Mouse (Mus musculus): ENCODE measurements around the gene Tet1.
"Not testable (repeated sequence)": the region's sequence is repeated elsewhere in the genome, so short reads cannot be mapped to it uniquely, and the experiment has no call there.

Tet1 gene

GRCm38 (mm10) chr10:62908896-62909295 lies at the start of gene Tet1:
TSS of gene Tet1 (minus strand) at chr10:62908996.
- not testable (repeated sequence) for DNase-seq (ENCODE audit: extremely low read depth, low read depth, low spot score)

GRCm38 (mm10) chr10:62948551-62948950 lies 39.8 kb upstream of the Tet1 start:
- no peak for DNase-seq (ENCODE audit: extremely low read depth, low read depth, low spot score)

GRCm38 (mm10) chr10:62946738-62947471 lies 38.1 kb upstream of the Tet1 start, which contains the start of gene Dna2:
TSS of gene Dna2 (plus strand) at chr10:62947026.
- no peak for DNase-seq (ENCODE audit: extremely low read depth, low read depth, low spot score)

GRCm38 (mm10) chr10:62944975-62945580 lies 36.3 kb upstream of the Tet1 start:
- no peak for DNase-seq (ENCODE audit: extremely low read depth, low read depth, low spot score)

- DNase-seq (ENCODE audit: extremely low read depth, low read depth, low spot score), result no peak
These were observed 23.6 kb upstream of the Tet1 start for GRCm38 (mm10) chr10:62932381-62932780.

GRCm38 (mm10) chr10:62924096-62924635 lies 15.4 kb upstream of the Tet1 start:
- no peak for DNase-seq (ENCODE audit: extremely low read depth, low read depth, low spot score)

GRCm38 (mm10) chr10:62920766-62921156 lies 12.0 kb upstream of the Tet1 start:
- DNase-seq (ENCODE audit: extremely low read depth, low read depth, low spot score), result no peak

GRCm38 (mm10) chr10:62919925-62920765 lies 11.3 kb upstream of the Tet1 start, which contains the start of gene Slc25a16:
TSS of gene Slc25a16 (plus strand) at chr10:62920633.
- DNase-seq (ENCODE audit: extremely low read depth, low read depth, low spot score), result peak; percentile 11

- DNase-seq (ENCODE audit: extremely low read depth, low read depth, low spot score), result no peak
These were observed 10.2 kb upstream of the Tet1 start for GRCm38 (mm10) chr10:62918985-62919384.

GRCm38 (mm10) chr10:62911120-62911519 lies 2.3 kb upstream of the Tet1 start:
- DNase-seq (ENCODE audit: extremely low read depth, low read depth, low spot score), result no peak

- DNase-seq (ENCODE audit: extremely low read depth, low read depth, low spot score), result no peak
These were observed 2.5 kb downstream of the Tet1 start for GRCm38 (mm10) chr10:62906336-62906735.

- no peak for DNase-seq (ENCODE audit: extremely low read depth, low read depth, low spot score)
These were observed 6.0 kb downstream of the Tet1 start for GRCm38 (mm10) chr10:62902829-62903228.

- DNase-seq (ENCODE audit: extremely low read depth, low read depth, low spot score), result no peak
These were observed 7.0 kb downstream of the Tet1 start for GRCm38 (mm10) chr10:62901826-62902225.

GRCm38 (mm10) chr10:62900144-62900543 lies 8.7 kb downstream of the Tet1 start:
- DNase-seq (ENCODE audit: extremely low read depth, low read depth, low spot score), result no peak

- DNase-seq (ENCODE audit: extremely low read depth, low read depth, low spot score), result no peak
These were observed 10.7 kb downstream of the Tet1 start for GRCm38 (mm10) chr10:62898061-62898460.

GRCm38 (mm10) chr10:62897437-62897836 lies 11.4 kb downstream of the Tet1 start:
- DNase-seq (ENCODE audit: extremely low read depth, low read depth, low spot score), result no peak

GRCm38 (mm10) chr10:62896774-62897173 lies 12.0 kb downstream of the Tet1 start:
- DNase-seq (ENCODE audit: extremely low read depth, low read depth, low spot score), result no peak

GRCm38 (mm10) chr10:62896035-62896434 lies 12.8 kb downstream of the Tet1 start:
- no peak for DNase-seq (ENCODE audit: extremely low read depth, low read depth, low spot score)

GRCm38 (mm10) chr10:62895386-62895785 lies 13.4 kb downstream of the Tet1 start:
- DNase-seq (ENCODE audit: extremely low read depth, low read depth, low spot score), result no peak

- no peak for DNase-seq (ENCODE audit: extremely low read depth, low read depth, low spot score)
These were observed 14.3 kb downstream of the Tet1 start for GRCm38 (mm10) chr10:62894447-62894846.

GRCm38 (mm10) chr10:62893356-62893884 lies 15.4 kb downstream of the Tet1 start:
- DNase-seq (ENCODE audit: extremely low read depth, low read depth, low spot score), result no peak
